Mouse (Mus musculus) intestine, embryonic 16.5 days (tissue): Measurements from ENCODE around the gene Txndc9. TPM values are rescaled to one million over a fixed set of nuclear protein-coding genes. Genes with fewer than 3 reads are reported as not detected.

Experiments
- ATAC-seq: fragments of 200-750 bp; cut with Nextera tagmentation; 2 replicates; pipeline ENCODE4 v1.8.0; 2017; ENCODE audit warnings: moderate TSS enrichment, moderate library complexity
- H3K27ac ChIP-seq: fragments of 300-500 bp; sonication (generic); 2 replicates; pipeline ENCODE4 v1.5.1; 2014; ENCODE audit warnings: mild to moderate bottlenecking, low read length
- H3K27me3 ChIP-seq: fragments of 300-500 bp; sonication (generic); replicated peaks from 2 replicates; pipeline ENCODE4 v1.6.1; 2014; ENCODE audit warnings: low read length, control low read depth, mixed read lengths; ENCODE audit not compliant: control insufficient read depth, insufficient read depth
- H3K36me3 ChIP-seq: fragments of 300-500 bp; sonication (generic); 2 replicates; pipeline ENCODE4 v1.6.1; 2014; ENCODE audit warnings: low read length, control low read depth; ENCODE audit not compliant: control insufficient read depth, insufficient read depth
- H3K4me1 ChIP-seq: fragments of 300-500 bp; sonication (generic); 2 replicates; pipeline ENCODE4 v1.6.1; 2014; ENCODE audit warnings: low read length, control low read depth, mixed read lengths; ENCODE audit not compliant: control insufficient read depth, insufficient read depth
- H3K4me2 ChIP-seq: fragments of 300-500 bp; sonication (generic); 2 replicates; pipeline ENCODE4 v1.6.1; 2014; ENCODE audit warnings: low read depth, low read length, control low read depth
- H3K4me3 ChIP-seq: fragments of 300-500 bp; sonication (generic); 2 replicates; pipeline ENCODE4 v1.5.1; 2014; ENCODE audit warnings: mild to moderate bottlenecking, low read length
- H3K9ac ChIP-seq: fragments of 300-500 bp; sonication (generic); 2 replicates; pipeline ENCODE4 v1.6.1; 2014; ENCODE audit warnings: low read depth, low read length
- H3K9me3 ChIP-seq: fragments of 300-500 bp; sonication (generic); 2 replicates; pipeline ENCODE4 v1.6.1; 2016; ENCODE audit warnings: low read length, control low read depth; ENCODE audit not compliant: control insufficient read depth
- WGBS: fragments of 180-500 bp; shearing (Covaris S2); extraction: QIAGEN DNeasy Blood & Tissue Kit; methylation state at CpG from one replicate; pipeline ENCODE4 v1.1.7; 2014; 5-methylcytosine and 5-hydroxymethylcytosine counted together
- polyA plus RNA-seq: library from polyadenylated mRNA; unstranded; fragments of >200 nt; fragmentation: Nextera tagmentation; extraction: Ambion mirVana; gene quantifications from 2 replicates; pipeline ENCODE4 v1.2.1, GENCODE M21; 2015

The Txndc9 gene
- polyA plus RNA-seq, 1 experiment from 2014 or later: 125 TPM

DNA sequence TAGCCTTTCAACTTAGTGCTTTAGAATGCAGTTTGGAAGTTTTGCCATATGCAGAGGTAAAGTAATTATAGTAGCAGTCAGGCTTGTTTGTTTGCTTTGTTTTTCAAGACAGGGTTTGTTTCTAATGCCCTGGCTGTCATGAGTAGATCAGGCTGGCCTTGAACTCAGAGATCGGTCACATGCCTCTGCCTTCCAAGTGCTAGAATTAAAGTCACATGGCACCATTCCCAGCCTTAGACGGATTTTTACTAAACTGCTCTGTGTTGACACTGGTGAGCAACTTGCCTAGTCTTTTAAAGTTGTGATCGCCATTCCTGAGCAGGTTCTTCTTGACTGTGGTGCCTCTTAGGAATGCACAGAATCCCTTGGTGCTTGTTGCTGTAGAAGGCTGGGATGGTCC is 9.0 kb upstream of the Txndc9 start:
- Histone ChIP-seq H3K4me1 (no peaks in the 10 kb centered on the region; the same call in 1 of the 2 replicates), H3K4me3 (no peak overlapping the region), H3K27ac (no peak overlapping the region), H3K4me2 (no peak overlapping the region), H3K27me3 (no peaks in the 10 kb centered on the region), H3K36me3 (no peaks in the 10 kb centered on the region), H3K9ac (no peak overlapping the region), H3K9me3 (no peaks in the 10 kb centered on the region)
- WGBS: 68% methylated on average over 3 of the region's 3 CpGs
- no peak for ATAC-seq

DNA sequence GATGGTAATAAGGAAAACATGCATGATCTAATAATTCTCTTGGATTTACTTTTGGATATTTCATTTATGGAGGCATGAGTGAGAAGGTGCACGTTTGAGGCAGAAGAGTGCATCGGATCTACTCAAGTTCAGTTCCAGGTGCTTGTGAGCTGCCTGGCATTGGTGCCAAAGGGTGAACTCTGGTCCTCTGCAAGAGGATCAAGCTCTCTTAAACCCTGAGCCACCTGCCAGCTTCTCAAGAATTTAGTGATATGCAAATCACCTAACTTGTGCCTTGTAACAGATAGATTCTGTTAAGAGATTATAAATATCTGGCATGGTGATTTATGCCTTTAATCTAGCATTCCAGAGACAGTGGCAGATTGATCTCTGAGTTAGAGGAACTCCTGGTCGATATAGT is 5.4 kb upstream of the Txndc9 start:
- no peak overlapping the region for H3K27ac ChIP-seq
- WGBS: 86% methylated on average over 3 of the region's 3 CpGs
- no peaks in the 10 kb centered on the region for H3K36me3 ChIP-seq
- H3K4me1 ChIP-seq: peaks cover 11% of the 10 kb centered on the region
- no peaks in the 10 kb centered on the region for H3K27me3 ChIP-seq
- ATAC-seq: no peak
- no peak overlapping the region for H3K4me2 ChIP-seq
- H3K9me3 ChIP-seq: no peaks in the 10 kb centered on the region
- H3K9ac ChIP-seq: no peak overlapping the region
- H3K4me3 ChIP-seq: no peak overlapping the region

DNA sequence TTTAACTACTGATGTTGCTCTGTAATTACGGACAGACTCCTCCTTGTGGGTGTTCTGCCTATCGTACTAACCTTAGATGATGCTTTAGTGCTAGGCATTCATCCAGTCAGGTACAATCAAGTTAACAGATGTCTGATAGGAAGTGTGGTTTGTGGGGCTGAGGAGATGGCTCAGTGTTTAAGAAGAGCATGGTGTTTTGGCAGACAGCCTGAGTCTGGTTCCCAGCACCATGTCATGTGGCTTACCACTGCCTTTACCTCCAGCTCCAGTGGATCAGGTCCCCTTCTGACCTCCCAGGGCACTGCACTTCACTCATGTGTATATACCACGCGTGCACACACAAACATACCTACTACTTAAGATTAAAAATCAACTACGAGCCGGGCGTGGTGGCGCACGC is 4.3 kb upstream of the Txndc9 start:
- ATAC-seq: no peak
- Histone ChIP-seq H3K4me2 (no peak overlapping the region), H3K27me3 (no peaks in the 10 kb centered on the region), H3K9ac (no peak overlapping the region), H3K9me3 (no peaks in the 10 kb centered on the region), H3K4me1 (peaks cover 11% of the 10 kb centered on the region), H3K36me3 (no peaks in the 10 kb centered on the region), H3K27ac (no peak overlapping the region), H3K4me3 (no peak overlapping the region)
- WGBS: 94% methylated on average over 9 of the region's 9 CpGs

DNA sequence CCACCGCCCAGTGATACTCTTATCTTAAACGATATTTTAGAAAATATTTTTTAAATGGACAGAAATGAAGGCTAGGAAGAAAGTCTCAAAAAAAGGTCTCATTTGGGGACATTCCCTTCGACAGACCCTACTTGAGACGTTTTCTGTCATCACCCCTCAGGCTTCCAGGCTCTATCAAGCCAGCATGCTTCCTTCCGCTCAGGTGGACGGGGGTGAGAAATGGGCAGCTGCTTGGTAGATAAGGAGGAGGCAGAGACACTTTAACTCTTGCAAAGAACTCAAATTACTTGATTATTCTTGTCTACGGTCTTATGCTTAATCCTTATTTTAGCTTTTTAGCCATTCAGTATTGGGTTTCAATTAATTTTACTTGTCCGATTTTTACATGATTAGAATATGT is 3.2 kb upstream of the Txndc9 start:
- Histone ChIP-seq H3K36me3 (no peaks in the 10 kb centered on the region), H3K27ac (no peak overlapping the region), H3K4me3 (no peak overlapping the region), H3K27me3 (no peaks in the 10 kb centered on the region), H3K9ac (no peak overlapping the region), H3K4me2 (no peak overlapping the region), H3K9me3 (no peaks in the 10 kb centered on the region), H3K4me1 (peaks cover 17% of the 10 kb centered on the region)
- ATAC-seq: no peak
- WGBS: 87% methylated on average over 8 of the region's 8 CpGs

- Histone ChIP-seq H3K27ac (no peak overlapping the region; the same call in 1 of the 2 replicates), H3K4me1 (peaks cover 17% of the 10 kb centered on the region), H3K4me2 (peak overlapping the region; percentile 59), H3K4me3 (peak overlapping the region; percentile 9; the same call in 1 of the 2 replicates), H3K36me3 (0 out of 2 replicates have a peak, but pooled peaks cover 4% of the 10 kb centered on the region), H3K27me3 (no peaks in the 10 kb centered on the region), H3K9me3 (no peaks in the 10 kb centered on the region), H3K9ac (peak overlapping the region; percentile 19; the same call in 1 of the 2 replicates)
- no peak for ATAC-seq
- 68% methylated on average over 3 of the region's 3 CpGs for WGBS
Measured at GRCm38 (mm10) chr1:37999552-37999951, 1.9 kb upstream of the Txndc9 start.

- H3K27me3 ChIP-seq: no peaks in the 10 kb centered on the region
- H3K4me2 ChIP-seq: peak overlapping the region; percentile 59
- ATAC-seq: peak; percentile 60
- 3% methylated on average over 43 of the region's 47 CpGs for WGBS
- peak overlapping the region; percentile 95 for H3K9ac ChIP-seq
- peak overlapping the region; percentile 94 for H3K4me3 ChIP-seq
- H3K9me3 ChIP-seq: no peaks in the 10 kb centered on the region
- H3K27ac ChIP-seq: peak overlapping the region; percentile 92
- H3K36me3 ChIP-seq: peaks cover 8% of the 10 kb centered on the region; the same call in 1 of the 2 replicates
- H3K4me1 ChIP-seq: peaks cover 17% of the 10 kb centered on the region
Measured at GRCm38 (mm10) chr1:37998371-37999199, 892 bp upstream of the Txndc9 start.

DNA sequence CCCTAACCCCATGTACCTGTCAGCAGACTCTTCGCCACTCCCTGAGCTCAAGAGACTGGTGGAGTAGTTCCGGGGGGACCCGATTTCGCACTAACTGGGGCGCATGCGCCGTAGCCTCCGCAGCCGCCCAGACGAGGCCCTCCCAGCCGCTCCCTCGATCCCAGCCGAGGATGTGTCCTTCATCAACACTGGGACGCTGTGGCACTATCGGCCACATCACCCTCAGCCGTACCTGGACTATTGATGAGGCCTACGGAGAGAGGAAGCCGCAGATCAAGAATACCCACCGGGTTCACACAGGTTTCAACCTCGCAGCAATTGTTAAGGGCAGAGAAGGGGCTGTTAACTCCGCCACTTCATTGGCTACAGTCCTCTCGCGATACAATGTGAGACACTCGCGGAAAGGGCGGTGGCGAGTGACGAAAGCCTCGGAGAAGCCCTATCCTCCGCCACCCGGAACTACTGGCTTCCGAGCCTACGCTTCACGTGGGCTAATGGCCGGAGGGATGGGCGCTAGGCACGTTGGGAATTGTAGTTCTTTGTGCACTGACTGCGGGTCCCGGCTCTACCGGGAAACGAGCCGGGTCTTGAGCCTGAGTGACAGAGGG is 712 bp downstream of the Txndc9 start:
- Histone ChIP-seq H3K4me1 (peaks cover 17% of the 10 kb centered on the region), H3K9me3 (no peaks in the 10 kb centered on the region), H3K27me3 (no peaks in the 10 kb centered on the region), H3K36me3 (peaks cover 9% of the 10 kb centered on the region; the same call in 1 of the 2 replicates), H3K4me2 (peak overlapping the region; percentile 78), H3K27ac (peak overlapping the region; percentile 92), H3K9ac (peak overlapping the region; percentile 95), H3K4me3 (peak overlapping the region; percentile 94)
- WGBS: under 1% methylated on average over 42 of the region's 42 CpGs
- ATAC-seq: peak; percentile 94

GRCm38 (mm10) chr1:37996226-37996625 is 1.5 kb downstream of the Txndc9 start:
- peak overlapping the region; percentile 78 for H3K4me2 ChIP-seq
- H3K9me3 ChIP-seq: no peaks in the 10 kb centered on the region
- no peaks in the 10 kb centered on the region for H3K27me3 ChIP-seq
- H3K9ac ChIP-seq: peak overlapping the region; percentile 79
- peak overlapping the region; percentile 92; the same call in 1 of the 2 replicates for H3K27ac ChIP-seq
- H3K4me1 ChIP-seq: peaks cover 17% of the 10 kb centered on the region
- peaks cover 13% of the 10 kb centered on the region for H3K36me3 ChIP-seq
- WGBS: 44% methylated on average over 3 of the region's 3 CpGs
- no peak for ATAC-seq
- peak overlapping the region; percentile 94 for H3K4me3 ChIP-seq

DNA sequence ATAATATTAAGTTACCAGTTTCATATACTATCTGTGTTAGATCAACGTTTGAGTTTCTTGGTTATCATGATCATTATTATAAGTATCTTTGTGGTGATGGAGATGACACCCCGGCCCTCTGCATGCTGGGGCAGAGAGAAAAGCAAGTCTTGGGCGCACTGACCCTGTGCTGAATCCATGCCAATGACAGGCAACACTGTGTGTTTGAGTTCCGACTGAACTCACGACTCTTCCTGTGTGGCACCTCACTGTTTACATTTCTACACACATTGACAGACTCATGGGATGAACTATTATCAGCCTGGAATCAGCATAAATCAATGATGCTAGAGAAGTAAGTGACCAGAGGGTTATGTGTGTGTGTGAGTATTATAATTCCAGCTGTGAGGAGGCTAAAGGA is 9.8 kb downstream of the Txndc9 start:
- no peaks in the 10 kb centered on the region for H3K4me1 ChIP-seq
- no peaks in the 10 kb centered on the region for H3K9me3 ChIP-seq
- H3K36me3 ChIP-seq: peaks cover 23% of the 10 kb centered on the region
- ATAC-seq: no peak
- no peak overlapping the region for H3K27ac ChIP-seq
- H3K4me3 ChIP-seq: no peak overlapping the region
- no peak overlapping the region for H3K4me2 ChIP-seq
- H3K27me3 ChIP-seq: no peaks in the 10 kb centered on the region
- H3K9ac ChIP-seq: no peak overlapping the region
- 77% methylated on average over 5 of the region's 5 CpGs for WGBS
